Mouse (Mus musculus) liver, embryonic 15.5 days (tissue): ENCODE results near the gene Smad3. TPM values are rescaled to one million over a fixed set of nuclear protein-coding genes. Genes with fewer than 3 reads are reported as not detected.
A peak's percentile ranks its signal among the peaks of the same experiment; 100 is the strongest.

ENCODE experiments used
- ATAC-seq: fragments of 200-750 bp; cut with Nextera tagmentation; 2 replicates; pipeline ENCODE4 v1.8.0; 2017; ENCODE audit warnings: moderate number of reproducible peaks, mild to moderate bottlenecking, moderate library complexity; ENCODE audit not compliant: insufficient read depth
- H3K27ac ChIP-seq: fragments of 300-500 bp; sonication (generic); replicated peaks from 2 replicates; pipeline ENCODE4 v1.5.1; 2015; ENCODE audit warnings: mild to moderate bottlenecking, inconsistent platforms
- H3K27me3 ChIP-seq: fragments of 300-500 bp; sonication (generic); 2 replicates; pipeline ENCODE4 v1.6.1; 2015; ENCODE audit warnings: mild to moderate bottlenecking, inconsistent platforms
- H3K36me3 ChIP-seq: fragments of 300-500 bp; sonication (generic); replicated peaks from 2 replicates; pipeline ENCODE4 v1.6.1; 2015; ENCODE audit warnings: moderate library complexity, mild to moderate bottlenecking, inconsistent platforms
- H3K4me1 ChIP-seq: fragments of 300-500 bp; sonication (generic); replicated peaks from 2 replicates; pipeline ENCODE4 v1.6.1; 2015; ENCODE audit warnings: inconsistent platforms
- H3K4me2 ChIP-seq: fragments of 300-500 bp; sonication (generic); 2 replicates; pipeline ENCODE4 v1.6.1; 2015; ENCODE audit warnings: moderate library complexity, mild to moderate bottlenecking, inconsistent platforms
- H3K4me3 ChIP-seq: fragments of 300-500 bp; sonication (generic); replicated peaks from 2 replicates; pipeline ENCODE4 v1.5.1; 2015; ENCODE audit warnings: mild to moderate bottlenecking, inconsistent platforms
- H3K9ac ChIP-seq: fragments of 300-500 bp; sonication (generic); 2 replicates; pipeline ENCODE4 v1.6.1; 2015; ENCODE audit warnings: moderate library complexity, mild to moderate bottlenecking, inconsistent platforms
- H3K9me3 ChIP-seq: fragments of 300-500 bp; sonication (generic); replicated peaks from 2 replicates; pipeline ENCODE4 v1.6.1; 2016; ENCODE audit warnings: inconsistent platforms
- WGBS: fragments of 180-500 bp; shearing (Covaris S2); methylation state at CpG from one replicate; pipeline ENCODE4 v1.1.7; 2015; ENCODE audit warnings: mixed read lengths; ENCODE audit not compliant: insufficient replicate concordance; 5-methylcytosine and 5-hydroxymethylcytosine counted together
- polyA plus RNA-seq: library from polyadenylated mRNA; unstranded; fragments of >200 nt; fragmentation: Nextera tagmentation; extraction: Ambion mirVana; gene quantifications from 2 replicates; pipeline ENCODE4 v1.2.1, GENCODE M21; 2015

Smad3 gene
- polyA plus RNA-seq, 1 experiment from 2014 or later: 3.0 TPM

DNA sequence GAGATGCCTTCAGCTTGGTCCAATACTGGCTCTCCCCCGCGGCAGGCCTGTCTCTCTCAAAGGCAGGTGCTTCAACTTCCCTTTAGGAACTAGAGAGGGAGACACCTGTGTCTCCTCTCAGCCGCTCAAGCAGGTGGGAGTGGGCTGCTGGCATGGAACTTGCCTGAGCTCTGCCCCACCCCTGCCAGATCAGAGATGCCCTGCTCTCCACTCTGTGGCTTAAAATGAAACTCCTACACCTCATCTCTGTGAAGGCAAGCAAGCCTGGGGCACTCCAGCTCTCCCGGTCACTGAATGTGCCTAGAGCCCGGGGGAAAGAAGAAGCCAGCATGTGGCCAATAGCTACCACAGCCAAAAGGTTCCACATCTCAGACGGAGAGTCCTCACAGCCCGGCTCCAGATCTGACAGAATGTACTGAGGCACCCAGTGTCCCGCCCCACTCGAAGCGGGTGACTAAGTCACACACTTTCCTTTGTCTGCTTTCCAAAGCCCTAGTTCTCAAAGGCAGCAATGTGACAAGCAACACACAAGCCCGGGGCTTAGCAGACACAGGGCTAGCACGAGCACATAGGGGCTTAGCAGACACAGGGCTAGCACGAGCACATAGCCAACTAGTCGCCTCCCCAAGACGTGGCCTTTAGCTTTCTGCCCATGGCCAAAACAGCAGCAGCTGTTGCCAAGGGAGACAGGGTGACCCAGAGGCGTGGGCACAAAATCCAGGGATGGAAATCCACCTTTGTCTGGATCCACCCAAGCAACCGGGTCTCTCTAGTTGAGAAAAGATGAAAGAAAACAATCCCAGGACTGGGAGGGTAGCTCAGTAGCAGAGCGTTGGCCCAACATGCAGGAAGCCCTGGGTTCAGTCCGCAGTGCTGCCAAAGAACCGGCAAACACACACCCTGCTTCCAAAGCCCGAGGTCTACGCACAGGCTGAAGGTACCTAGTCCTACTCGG, 3.0 kb downstream of the Smad3 start:
- H3K4me3 ChIP-seq: peak overlapping the region; percentile 79
- H3K27ac ChIP-seq: no peak overlapping the region
- peaks cover 83% of the 10 kb centered on the region for H3K4me1 ChIP-seq
- 0 out of 2 replicates have a peak overlapping the region, but pooled peaks have one; percentile 16 for H3K9ac ChIP-seq
- ATAC-seq: no peak
- H3K36me3 ChIP-seq: no peaks in the 10 kb centered on the region
- no peaks in the 10 kb centered on the region for H3K9me3 ChIP-seq
- 57% methylated on average over 23 of the region's 23 CpGs for WGBS
- no peaks in the 10 kb centered on the region for H3K27me3 ChIP-seq
- peak overlapping the region; percentile 99 for H3K4me2 ChIP-seq

DNA sequence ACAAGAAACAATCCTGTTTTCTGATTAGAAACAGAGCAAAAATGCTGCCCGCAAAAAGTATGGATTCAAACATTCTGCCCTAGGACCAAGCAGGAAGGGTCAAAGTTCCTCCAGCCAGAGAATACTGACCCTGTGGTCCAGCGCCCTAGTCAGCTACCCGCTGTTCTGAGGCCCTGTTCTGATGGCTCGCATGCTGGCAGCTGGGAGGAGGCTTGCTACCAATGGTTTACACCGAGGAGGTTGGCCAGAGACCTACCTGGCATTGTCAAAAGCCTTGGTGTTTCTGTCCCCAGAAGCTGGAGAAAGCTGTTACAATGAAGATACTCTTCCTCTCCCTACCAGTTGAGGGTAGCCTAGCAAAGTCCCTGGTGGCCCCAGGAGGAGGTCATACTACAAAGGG, 3.8 kb downstream of the Smad3 start:
- no peaks in the 10 kb centered on the region for H3K27me3 ChIP-seq
- peaks cover 83% of the 10 kb centered on the region for H3K4me1 ChIP-seq
- ATAC-seq: no peak
- no peaks in the 10 kb centered on the region for H3K9me3 ChIP-seq
- no peak overlapping the region for H3K4me3 ChIP-seq
- H3K4me2 ChIP-seq: no peak overlapping the region
- H3K9ac ChIP-seq: no peak overlapping the region
- H3K27ac ChIP-seq: no peak overlapping the region
- no peaks in the 10 kb centered on the region for H3K36me3 ChIP-seq
- 65% methylated on average over 5 of the region's 5 CpGs for WGBS

DNA sequence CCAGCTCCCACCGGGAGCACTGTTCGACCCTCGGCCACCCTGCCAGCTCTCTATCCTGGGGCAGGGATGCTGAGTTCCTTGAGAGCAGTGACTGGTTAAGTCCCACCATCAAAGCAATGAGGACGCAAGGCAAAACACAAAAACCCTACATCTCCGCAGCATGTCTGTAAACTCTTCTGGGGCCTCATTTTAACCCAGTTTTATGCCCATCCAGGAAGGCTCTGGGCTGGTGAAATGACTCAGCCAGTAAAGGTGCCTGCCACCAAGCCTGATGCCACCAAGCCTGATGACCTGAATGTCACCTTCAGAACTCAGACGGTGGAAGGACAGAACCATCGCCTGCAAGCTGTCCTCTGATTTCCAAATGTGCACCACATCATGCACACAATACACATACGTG, 4.4 kb downstream of the Smad3 start:
- Histone ChIP-seq H3K36me3 (no peaks in the 10 kb centered on the region), H3K27ac (no peak overlapping the region), H3K4me2 (no peak overlapping the region), H3K27me3 (no peaks in the 10 kb centered on the region), H3K4me1 (peaks cover 81% of the 10 kb centered on the region), H3K9ac (no peak overlapping the region), H3K9me3 (no peaks in the 10 kb centered on the region), H3K4me3 (no peak overlapping the region)
- no peak for ATAC-seq
- WGBS: 70% methylated on average over 8 of the region's 8 CpGs

DNA sequence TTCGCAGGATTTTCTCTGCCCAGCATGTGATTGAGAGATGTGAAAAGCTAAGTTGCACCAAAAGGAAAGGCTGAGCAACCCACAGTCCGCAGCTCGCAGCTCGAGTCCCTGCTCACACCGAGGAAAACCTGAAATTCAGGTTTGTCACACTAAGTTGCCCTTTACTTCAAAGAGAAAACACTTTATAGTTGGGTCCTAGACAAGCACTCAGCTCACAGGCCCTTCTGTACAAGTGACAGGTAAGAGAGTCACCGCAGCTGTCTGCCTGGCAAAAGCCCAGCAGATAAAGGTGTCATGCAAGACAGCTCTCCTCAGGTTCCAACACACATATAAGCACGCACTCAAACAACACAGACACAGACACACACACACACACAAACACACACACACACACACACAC, 5.2 kb downstream of the Smad3 start:
- Histone ChIP-seq H3K27me3 (no peaks in the 10 kb centered on the region), H3K36me3 (no peaks in the 10 kb centered on the region), H3K9me3 (no peaks in the 10 kb centered on the region), H3K4me2 (no peak overlapping the region), H3K4me3 (no peak overlapping the region), H3K9ac (no peak overlapping the region), H3K27ac (no peak overlapping the region), H3K4me1 (peaks cover 83% of the 10 kb centered on the region)
- ATAC-seq: no peak
- 68% methylated on average over 7 of the region's 7 CpGs for WGBS

DNA sequence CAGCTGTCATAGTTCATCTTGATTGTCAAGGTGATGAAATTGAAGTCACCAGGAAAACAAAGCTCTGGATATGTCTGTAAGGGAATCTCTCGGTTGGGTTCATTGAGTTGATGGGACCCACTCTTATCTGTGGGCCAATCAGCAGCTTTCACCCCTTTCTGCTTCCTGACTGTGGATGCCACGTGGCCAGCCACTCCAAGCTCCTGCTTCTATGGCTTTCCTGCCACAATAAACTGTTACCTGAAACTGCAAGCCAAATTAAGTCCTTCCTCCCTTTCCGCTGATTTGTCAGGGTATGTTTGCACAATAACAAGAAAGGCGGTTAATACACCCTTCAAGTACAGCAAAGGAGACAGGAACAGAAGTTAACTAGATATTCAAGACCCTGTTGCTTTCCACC, 6.5 kb downstream of the Smad3 start:
- Histone ChIP-seq H3K9me3 (no peaks in the 10 kb centered on the region), H3K36me3 (no peaks in the 10 kb centered on the region), H3K4me1 (peaks cover 83% of the 10 kb centered on the region), H3K27me3 (no peaks in the 10 kb centered on the region), H3K27ac (no peak overlapping the region), H3K4me2 (no peak overlapping the region), H3K9ac (no peak overlapping the region), H3K4me3 (no peak overlapping the region)
- no peak for ATAC-seq
- 58% methylated on average over 4 of the region's 4 CpGs for WGBS

DNA sequence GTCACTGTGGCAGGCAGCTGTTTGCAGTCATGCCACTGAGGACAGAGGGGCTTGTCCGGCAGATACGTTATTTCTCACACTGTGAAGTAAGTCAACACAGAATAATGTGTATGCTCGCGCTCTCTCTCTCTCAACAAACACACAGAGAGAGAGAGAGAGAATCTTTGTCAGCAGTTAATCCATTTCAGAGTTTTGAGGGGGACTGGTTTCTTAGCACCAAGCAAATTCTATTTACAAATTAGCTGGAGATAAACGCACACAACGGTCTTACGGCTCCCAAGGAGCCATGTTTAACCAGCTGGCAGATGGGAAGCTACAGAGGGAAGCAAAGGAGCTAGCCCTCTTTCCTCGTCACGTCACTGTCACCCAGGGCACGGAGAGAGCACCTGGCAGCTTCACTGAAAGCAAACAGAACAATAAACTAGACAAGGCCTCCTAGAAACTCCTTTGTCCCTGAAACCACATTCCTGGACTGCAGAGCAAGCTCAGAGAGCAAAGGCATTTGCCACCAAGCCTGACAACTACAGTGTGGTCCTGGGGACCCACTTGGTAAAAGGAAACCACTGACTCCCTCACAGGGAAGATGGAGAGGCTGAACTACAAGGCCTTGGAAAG, 7.3 kb downstream of the Smad3 start:
- 59% methylated on average over 10 of the region's 10 CpGs for WGBS
- no peaks in the 10 kb centered on the region for H3K27me3 ChIP-seq
- no peak overlapping the region for H3K9ac ChIP-seq
- H3K4me2 ChIP-seq: no peak overlapping the region
- 0 out of 2 replicates have a peak overlapping the region, but pooled peaks have one; percentile 19 for H3K27ac ChIP-seq
- no peaks in the 10 kb centered on the region for H3K36me3 ChIP-seq
- H3K4me1 ChIP-seq: peaks cover 83% of the 10 kb centered on the region
- no peaks in the 10 kb centered on the region for H3K9me3 ChIP-seq
- no peak for ATAC-seq
- H3K4me3 ChIP-seq: no peak overlapping the region

DNA sequence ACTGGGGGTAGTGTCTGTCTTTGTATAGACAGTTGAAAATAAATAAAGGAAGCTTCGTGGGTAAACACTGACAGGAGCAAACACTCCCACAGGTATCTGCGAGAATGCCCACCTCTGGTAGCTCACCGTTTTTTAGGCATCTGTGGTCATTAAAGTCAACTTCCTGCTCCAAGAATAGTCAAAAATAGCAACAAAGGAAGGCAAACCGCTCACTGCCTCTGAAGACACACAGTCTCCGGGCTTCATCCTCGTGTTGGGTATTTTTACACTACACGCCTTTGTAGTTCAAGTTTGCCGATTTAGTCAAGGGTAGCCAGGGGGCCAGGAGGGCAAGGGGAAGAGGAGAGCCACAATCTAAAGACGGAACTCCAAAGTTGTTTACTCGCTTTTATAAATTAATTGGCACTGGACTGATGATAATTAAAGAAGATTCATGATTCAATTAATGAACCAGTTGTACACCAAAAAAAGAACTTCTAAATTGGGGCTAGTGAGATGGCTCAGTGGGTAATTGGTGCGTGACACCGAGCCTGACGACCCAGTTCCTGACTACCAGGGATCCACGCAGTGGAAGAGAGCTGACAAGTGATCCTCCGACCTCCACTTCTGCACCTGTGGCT, 8.4 kb downstream of the Smad3 start:
- Histone ChIP-seq H3K4me1 (peaks cover 83% of the 10 kb centered on the region), H3K4me3 (no peak overlapping the region), H3K9ac (no peak overlapping the region), H3K9me3 (no peaks in the 10 kb centered on the region), H3K27ac (no peak overlapping the region), H3K4me2 (0 out of 2 replicates have a peak overlapping the region, but pooled peaks have one; percentile 6), H3K27me3 (no peaks in the 10 kb centered on the region), H3K36me3 (no peaks in the 10 kb centered on the region)
- 23% methylated on average over 15 of the region's 15 CpGs for WGBS
- no peak for ATAC-seq

DNA sequence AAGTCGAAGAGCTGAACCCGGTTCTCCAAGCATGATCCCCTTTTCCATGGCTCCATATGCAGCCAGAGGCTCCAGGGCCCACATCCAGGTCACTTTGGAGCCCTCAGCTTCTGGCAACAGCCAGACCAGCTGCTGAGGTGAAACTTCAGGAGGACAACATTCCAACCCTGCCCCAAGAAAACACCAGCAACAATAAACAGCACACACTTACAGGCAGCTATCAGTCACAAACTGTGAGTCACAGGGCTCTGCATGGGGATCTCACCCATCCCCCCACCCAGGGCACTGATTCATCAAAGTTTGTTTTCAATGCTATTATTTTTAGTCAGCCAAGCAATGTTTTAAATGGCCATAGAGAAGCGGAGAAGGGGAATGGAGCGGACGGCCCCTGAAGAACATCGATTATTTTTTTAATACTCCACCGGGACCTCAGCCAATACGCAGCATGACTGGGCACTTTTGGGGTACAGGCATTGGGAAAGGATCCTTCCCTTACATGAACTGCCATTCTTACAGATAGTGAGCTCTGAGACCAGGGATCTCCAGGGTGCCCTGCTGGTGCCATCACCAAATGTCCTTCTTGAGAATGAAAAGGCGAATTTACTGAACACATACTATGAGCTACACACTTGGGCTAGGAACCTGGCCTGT, 10.0 kb downstream of the Smad3 start:
- Histone ChIP-seq H3K36me3 (no peaks in the 10 kb centered on the region), H3K27me3 (no peaks in the 10 kb centered on the region), H3K4me1 (peaks cover 85% of the 10 kb centered on the region), H3K4me3 (no peak overlapping the region), H3K4me2 (no peak overlapping the region), H3K9me3 (no peaks in the 10 kb centered on the region), H3K9ac (no peak overlapping the region), H3K27ac (no peak overlapping the region)
- no peak for ATAC-seq
- 74% methylated on average over 9 of the region's 9 CpGs for WGBS

DNA sequence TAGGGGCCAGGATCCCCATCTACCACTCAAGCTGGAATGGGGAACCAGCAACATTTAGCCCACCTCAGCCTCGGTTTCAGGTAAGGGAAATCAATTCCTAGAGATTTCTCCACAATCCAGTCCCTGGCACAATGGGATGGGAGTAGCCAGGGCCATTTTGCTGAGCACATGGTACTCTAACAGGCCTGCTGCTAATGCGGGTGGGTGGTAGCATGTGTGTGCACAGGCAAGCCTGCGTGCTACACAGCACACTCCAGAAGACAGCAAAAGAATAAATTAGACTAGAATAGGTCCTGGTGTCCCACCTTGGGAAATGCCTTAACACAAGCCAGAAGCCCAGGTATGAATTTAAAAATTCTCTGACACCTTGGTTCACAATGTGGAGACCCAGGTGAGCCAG, 10.8 kb downstream of the Smad3 start:
- WGBS: 71% methylated on average over 3 of the region's 3 CpGs
- Histone ChIP-seq H3K27ac (no peak overlapping the region), H3K27me3 (no peaks in the 10 kb centered on the region), H3K36me3 (no peaks in the 10 kb centered on the region), H3K9ac (no peak overlapping the region), H3K9me3 (no peaks in the 10 kb centered on the region), H3K4me3 (no peak overlapping the region), H3K4me2 (no peak overlapping the region), H3K4me1 (peaks cover 86% of the 10 kb centered on the region)
- no peak for ATAC-seq

DNA sequence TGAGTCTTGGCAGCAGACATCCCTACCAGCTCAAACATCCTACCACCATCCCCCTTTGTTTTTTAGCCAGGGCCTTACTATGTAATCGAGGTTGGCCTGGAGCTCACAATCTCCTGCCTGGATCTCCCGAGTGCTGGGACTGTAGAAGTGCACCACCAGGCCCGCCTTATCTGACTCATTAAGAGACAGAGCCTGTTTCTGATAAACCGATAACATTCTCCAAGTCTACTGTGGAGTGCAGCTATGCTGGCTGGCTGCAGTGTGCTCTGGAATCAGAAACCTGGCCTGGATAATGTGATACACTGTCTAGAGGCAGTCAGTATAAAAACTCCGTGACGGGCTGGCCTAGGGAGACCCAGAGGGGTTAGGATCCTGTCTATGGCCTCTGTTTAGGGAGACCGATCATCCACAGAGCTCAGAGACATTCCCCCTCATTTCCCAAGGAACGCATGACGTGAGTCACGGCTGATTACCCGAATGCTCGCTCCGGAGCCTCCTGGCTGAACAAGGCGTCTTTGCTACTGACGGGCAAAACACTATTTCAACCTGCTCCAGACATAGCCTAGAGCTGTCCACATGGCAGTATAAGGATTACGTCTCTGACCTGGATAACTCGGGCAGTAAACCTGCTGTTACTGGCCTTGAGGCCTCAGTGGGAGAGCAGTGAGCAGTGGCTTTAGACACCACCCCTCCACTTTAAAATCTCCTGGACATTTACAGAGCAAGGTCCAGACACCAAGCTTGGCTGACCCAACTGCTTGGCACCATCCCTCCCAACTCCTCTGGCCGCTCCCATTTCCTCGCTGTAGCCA, 11.8 kb downstream of the Smad3 start:
- Histone ChIP-seq H3K27ac (no peak overlapping the region; the same call in 1 of the 2 replicates), H3K9ac (0 out of 2 replicates have a peak overlapping the region, but pooled peaks have one; percentile 15), H3K4me1 (peaks cover 96% of the 10 kb centered on the region), H3K27me3 (no peaks in the 10 kb centered on the region), H3K4me3 (no peak overlapping the region), H3K36me3 (no peaks in the 10 kb centered on the region), H3K9me3 (no peaks in the 10 kb centered on the region), H3K4me2 (peak overlapping the region; percentile 29; the same call in 1 of the 2 replicates)
- ATAC-seq: peak; percentile 73
- 50% methylated on average over 19 of the region's 19 CpGs for WGBS
